ENCODE assay signal across 24 mouse cellular contexts in genomic region chr9:117627173-117627572, GRCm38 (mm10). TPM values are rescaled to one million over a fixed set of nuclear protein-coding genes. Genes with fewer than 3 reads are reported as not detected.
"Had no signal": no experiment of that assay in that cellular context is flagged by ENCODE, and none has a peak within 500 bp of the region (broad histone marks: within the 10 kb centered on the region; RNA-seq: fewer than 3 reads in every experiment).

No protein-coding gene starts in this region.

- H3K27ac ChIP-seq: kidney, embryonic 15.5 days; left cerebral cortex, adult 2 months; liver, embryonic 14.5 days; neural tube, embryonic 13.5 days; stomach, embryonic 15.5 days had no signal

- DNase-seq: kidney, adult 2 months; kidney, postnatal 14 days; kidney, postnatal 4 days; layer of hippocampus, postnatal 36 days; lung, adult 18-20 months; lung, postnatal 4 days; midbrain, embryonic 14.5 days; retina, postnatal 1 day; right cerebral cortex, postnatal 25 days; spleen, adult 18-20 months; thymus, adult 18-20 months; thymus, postnatal 36 days had no signal

- H3K36me3 ChIP-seq: kidney, embryonic 15.5 days; neural tube, embryonic 13.5 days; stomach, embryonic 15.5 days had no signal

- H3K4me3 ChIP-seq: kidney, embryonic 15.5 days; left cerebral cortex, adult 2 months; myocyte; neural tube, embryonic 13.5 days; stomach, embryonic 15.5 days had no signal

- H3K9me3 ChIP-seq: neural tube, embryonic 13.5 days; stomach, embryonic 15.5 days had no signal

- ATAC-seq: intestine, postnatal 0 days had no signal

- H3K4me2 ChIP-seq: kidney, embryonic 15.5 days; midbrain, embryonic 11.5 days; neural tube, embryonic 13.5 days; stomach, embryonic 15.5 days had no signal

- H3K27me3 ChIP-seq: kidney, embryonic 15.5 days; neural tube, embryonic 13.5 days; stomach, embryonic 15.5 days had no signal

- H3K4me1 ChIP-seq: kidney, embryonic 15.5 days; neural tube, embryonic 13.5 days; stomach, embryonic 15.5 days had no signal

- H3K9ac ChIP-seq: kidney, embryonic 15.5 days; liver, embryonic 14.5 days; neural tube, embryonic 13.5 days; stomach, embryonic 15.5 days had no signal

RNA-seq across cellular contexts. Expression of gene Rbms3, which starts 2.5 kb away (rescaled TPM):
- total RNA-seq: megakaryocyte progenitor cell, adult 5-6 weeks; megakaryocyte-erythroid progenitor cell, adult 5-6 weeks; monocyte, adult 5-6 weeks; neutrophil, adult 5-6 weeks had no signal
